Mouse (Mus musculus) olfactory bulb, adult 2 months (tissue): ENCODE measurements around the gene Igsf21. TPM values are rescaled to one million over a fixed set of nuclear protein-coding genes. Genes with fewer than 3 reads are reported as not detected.

Experiments used
- H3K27ac ChIP-seq: fragments of 200-500 bp; 2 replicates; pipeline ENCODE4 v1.5.1; 2012; ENCODE audit warnings: low read depth, low read length; ENCODE audit not compliant: insufficient read depth
- H3K4me1 ChIP-seq: fragments of 200-500 bp; 2 replicates; pipeline ENCODE4 v1.6.1; 2012; ENCODE audit warnings: low read length; ENCODE audit not compliant: control insufficient read depth, insufficient read depth
- H3K4me3 ChIP-seq: fragments of 200-500 bp; 2 replicates; pipeline ENCODE4 v1.5.1; 2012; ENCODE audit warnings: mild to moderate bottlenecking, low read depth, low read length, moderate library complexity; ENCODE audit not compliant: insufficient read depth
- CTCF ChIP-seq: fragments of 200-500 bp; IDR thresholded peaks from 2 replicates; pipeline ENCODE4 v1.5.1; 2012; ENCODE audit warnings: low read depth, mild to moderate bottlenecking, low read length, moderate library complexity; ENCODE audit not compliant: insufficient read depth
- POLR2A ChIP-seq: fragments of 200-500 bp; IDR thresholded peaks from 2 replicates; pipeline ENCODE4 v1.6.1; 2012; ENCODE audit warnings: mild to moderate bottlenecking, low read depth, low read length, moderate library complexity; ENCODE audit not compliant: insufficient read depth
- WGBS: fragments of 180-500 bp; shearing (Covaris S2); methylation state at CpG from one replicate; pipeline ENCODE4 v1.1.7; 2018; 5-methylcytosine and 5-hydroxymethylcytosine counted together
- polyA plus RNA-seq: library from polyadenylated mRNA; stranded (reverse); fragments of >200 nt; gene quantifications from 2 replicates; pipeline ENCODE4 v1.2.4, GENCODE M21; 2012; ENCODE audit warnings: low replicate concordance; ENCODE audit not compliant: missing spikeins, insufficient read depth, insufficient read length

The Igsf21 gene
- polyA plus RNA-seq, 1 experiment, result not detected

DNA sequence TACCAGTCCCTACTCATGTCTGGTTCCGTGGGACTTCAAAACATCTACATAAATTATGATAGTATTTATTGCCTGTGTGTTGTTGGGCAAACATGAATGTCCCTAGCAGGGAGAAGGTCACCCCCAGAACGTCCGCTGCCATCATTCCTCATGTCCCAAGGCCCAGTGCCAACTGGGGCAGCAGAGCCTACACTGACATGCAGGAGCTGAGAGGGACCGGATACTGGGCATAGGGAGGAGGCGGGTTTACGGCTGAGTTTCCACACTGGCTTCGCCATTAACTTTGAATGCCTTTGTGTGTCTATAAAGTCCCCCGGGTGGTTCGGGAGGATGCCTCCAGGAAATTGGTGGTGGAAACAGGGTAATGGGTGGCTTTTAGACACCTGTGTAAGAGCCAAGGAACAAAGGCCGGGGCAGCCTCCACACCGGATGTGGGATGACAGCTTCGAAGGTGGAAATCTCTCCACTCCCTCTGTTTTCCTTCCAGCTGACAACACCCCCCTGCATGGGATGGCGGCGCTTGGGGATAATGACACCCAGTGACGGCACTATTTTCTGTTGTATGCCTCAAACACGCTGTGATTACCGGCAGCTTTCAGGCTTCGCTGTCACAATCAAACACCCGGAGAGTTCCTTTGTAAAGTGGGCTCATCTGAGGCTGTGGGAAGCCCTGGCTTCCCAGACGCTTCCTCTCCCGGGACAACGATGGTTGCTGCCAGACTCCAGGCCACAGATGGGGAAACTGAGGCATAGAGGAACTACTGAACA, 26.1 kb downstream of the Igsf21 start:
- no peak overlapping the region for H3K27ac ChIP-seq
- peaks cover 59% of the 10 kb centered on the region for H3K4me1 ChIP-seq
- WGBS, result 46% methylated on average over 22 of the region's 22 CpGs
- TF ChIP-seq CTCF (no peak), POLR2A (no peak)
- no peak overlapping the region for H3K4me3 ChIP-seq

DNA sequence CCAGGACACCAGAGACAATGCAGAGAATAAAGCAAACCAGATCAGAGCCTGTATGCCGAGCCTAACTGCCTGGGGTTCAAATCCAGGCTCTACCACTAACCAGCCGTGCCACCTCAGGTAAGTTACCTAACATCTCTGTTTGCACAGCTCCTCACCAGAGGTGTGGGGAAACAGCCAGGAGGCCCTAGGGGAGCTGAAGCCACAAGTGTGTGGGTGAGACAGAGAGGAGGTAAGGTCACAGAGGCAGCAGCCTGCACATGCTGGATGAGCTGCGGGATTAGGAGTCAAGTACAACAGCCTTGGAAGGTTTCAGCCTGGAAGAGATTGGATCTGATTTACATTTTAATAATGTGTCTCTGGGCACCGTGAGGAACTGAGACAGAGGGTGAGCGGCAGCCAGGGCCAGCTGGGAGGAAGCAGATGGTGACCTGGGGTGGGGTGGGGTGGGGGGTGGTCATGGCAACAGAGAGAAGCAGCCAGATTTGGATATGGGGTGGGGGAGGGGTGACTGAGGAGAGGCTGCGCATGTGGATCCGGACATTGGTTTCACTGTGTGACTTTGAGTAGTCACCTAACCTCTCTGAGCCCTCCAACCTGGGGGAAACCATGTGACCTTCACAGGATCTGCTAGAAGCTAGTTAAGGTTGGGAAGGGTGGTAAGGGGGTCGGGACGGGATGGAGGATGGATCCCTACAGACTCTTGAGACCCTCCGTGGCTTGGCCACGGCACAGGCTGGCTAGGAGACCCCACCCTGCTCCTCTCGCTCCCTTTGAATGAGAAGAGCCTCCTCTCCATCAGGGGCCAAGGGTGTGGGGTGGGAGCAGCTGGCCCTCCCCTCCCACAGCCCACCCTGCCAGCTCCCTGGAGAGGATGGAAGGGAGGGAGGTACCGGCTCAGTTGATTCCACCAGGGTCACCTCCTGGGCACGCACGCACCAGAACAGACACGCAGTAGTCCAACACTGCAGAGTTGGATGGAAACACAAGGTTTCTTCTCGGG, 27.4 kb downstream of the Igsf21 start:
- Histone ChIP-seq H3K27ac (no peak overlapping the region), H3K4me3 (no peak overlapping the region), H3K4me1 (peaks cover 49% of the 10 kb centered on the region)
- WGBS, result 67% methylated on average over 17 of the region's 17 CpGs
- TF ChIP-seq POLR2A, result no peak
- no peak for TF ChIP-seq CTCF

DNA sequence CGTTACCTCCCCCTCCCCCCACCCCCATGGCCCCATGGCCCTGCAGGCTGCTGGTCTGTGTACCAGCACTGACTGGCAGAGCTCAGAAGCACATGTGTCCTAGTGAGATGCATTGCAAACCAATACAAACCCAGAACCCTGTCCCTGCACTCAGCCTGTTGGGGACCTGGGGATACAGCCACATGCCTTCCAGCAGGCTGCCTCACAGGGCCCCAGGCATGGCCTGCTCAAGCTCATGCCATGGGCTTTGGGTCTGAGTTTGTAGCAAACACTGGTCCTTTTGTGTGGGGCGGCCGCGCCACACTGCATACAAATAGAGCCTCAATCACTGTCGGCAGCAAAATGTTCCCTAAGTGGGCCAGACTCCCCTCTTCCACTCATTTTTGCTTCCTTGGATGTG, 28.2 kb downstream of the Igsf21 start:
- WGBS, result 67% methylated on average over 5 of the region's 5 CpGs
- Histone ChIP-seq H3K4me1 (peaks cover 50% of the 10 kb centered on the region), H3K27ac (no peak overlapping the region), H3K4me3 (no peak overlapping the region)
- TF ChIP-seq CTCF (no peak), POLR2A (no peak)

- WGBS, result 54% methylated on average over 8 of the region's 8 CpGs
- H3K4me3 ChIP-seq, result no peak overlapping the region
- H3K27ac ChIP-seq, result no peak overlapping the region
- H3K4me1 ChIP-seq, result peaks cover 45% of the 10 kb centered on the region
- no peak for TF ChIP-seq CTCF
- no peak for TF ChIP-seq POLR2A
These were observed 28.6 kb downstream of the Igsf21 start for GRCm38 (mm10) chr4:140217934-140218333.

DNA sequence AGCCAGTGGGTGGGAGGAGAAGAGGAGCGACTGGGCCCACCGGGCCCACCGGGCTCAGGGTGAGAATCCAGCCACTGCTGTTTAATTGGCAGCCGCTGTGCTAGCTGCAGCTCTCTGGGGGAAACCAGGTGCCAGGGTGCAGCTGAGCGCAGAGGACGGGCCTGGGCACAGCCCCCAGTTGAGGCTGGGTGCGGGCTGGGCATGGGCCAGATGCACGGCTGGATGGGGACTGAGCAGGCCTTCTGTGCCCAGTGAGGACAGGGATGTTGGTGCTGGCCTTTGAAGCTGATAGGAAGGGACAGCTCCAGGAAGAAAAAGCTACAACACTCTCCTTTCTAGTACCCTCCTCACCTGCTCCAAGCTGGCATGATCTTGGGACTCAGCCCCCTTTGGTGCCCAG, 30.5 kb downstream of the Igsf21 start:
- 76% methylated on average over 8 of the region's 8 CpGs for WGBS
- H3K27ac ChIP-seq, result no peak overlapping the region
- no peak overlapping the region for H3K4me3 ChIP-seq
- no peak for TF ChIP-seq CTCF
- no peak for TF ChIP-seq POLR2A
- H3K4me1 ChIP-seq, result peaks cover 38% of the 10 kb centered on the region

DNA sequence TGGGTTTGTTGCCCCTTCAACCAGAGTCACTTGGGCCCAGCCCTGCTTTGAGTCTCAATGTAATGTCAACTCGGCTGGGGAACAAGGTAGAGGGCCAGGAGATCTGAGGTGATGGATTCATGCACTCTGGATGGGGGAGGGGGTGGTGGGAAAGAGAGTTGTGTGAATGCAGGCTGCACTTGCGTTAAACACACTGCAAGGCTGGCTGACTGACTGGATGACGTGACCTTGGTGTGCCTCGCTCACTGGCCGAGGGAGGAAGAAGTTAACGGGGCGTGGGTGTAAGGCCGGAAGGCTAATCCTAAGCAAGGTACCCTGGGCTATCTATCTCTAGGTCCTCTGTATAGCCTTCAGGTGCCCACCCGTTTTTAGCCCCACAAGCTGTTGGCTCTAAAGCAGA, 31.4 kb downstream of the Igsf21 start:
- no peak overlapping the region for H3K4me3 ChIP-seq
- TF ChIP-seq POLR2A (no peak), CTCF (no peak)
- 86% methylated on average over 9 of the region's 9 CpGs for WGBS
- peaks cover 30% of the 10 kb centered on the region for H3K4me1 ChIP-seq
- H3K27ac ChIP-seq, result no peak overlapping the region

DNA sequence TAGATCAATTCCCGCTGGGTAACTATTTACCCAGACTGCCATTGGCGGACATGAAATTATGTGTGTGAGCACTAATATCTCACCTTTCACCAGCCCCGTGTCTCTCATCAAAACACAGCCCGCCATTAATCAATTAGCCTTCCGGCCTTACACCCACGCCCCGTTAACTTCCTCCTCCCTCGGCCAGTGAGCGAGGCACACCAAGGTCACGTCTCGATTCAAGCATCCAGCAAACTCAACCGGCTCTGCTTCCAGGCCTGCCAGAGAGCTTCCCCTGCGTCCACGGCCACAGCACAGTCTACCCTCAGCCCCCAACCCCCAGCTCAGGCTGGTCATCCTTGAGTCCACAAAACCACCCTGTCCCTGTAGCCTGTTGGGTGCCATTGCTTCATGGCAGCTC, 32.2 kb downstream of the Igsf21 start:
- Histone ChIP-seq H3K27ac (no peak overlapping the region), H3K4me1 (peaks cover 23% of the 10 kb centered on the region), H3K4me3 (no peak overlapping the region)
- 76% methylated on average over 14 of the region's 14 CpGs for WGBS
- TF ChIP-seq CTCF (no peak), POLR2A (no peak)

DNA sequence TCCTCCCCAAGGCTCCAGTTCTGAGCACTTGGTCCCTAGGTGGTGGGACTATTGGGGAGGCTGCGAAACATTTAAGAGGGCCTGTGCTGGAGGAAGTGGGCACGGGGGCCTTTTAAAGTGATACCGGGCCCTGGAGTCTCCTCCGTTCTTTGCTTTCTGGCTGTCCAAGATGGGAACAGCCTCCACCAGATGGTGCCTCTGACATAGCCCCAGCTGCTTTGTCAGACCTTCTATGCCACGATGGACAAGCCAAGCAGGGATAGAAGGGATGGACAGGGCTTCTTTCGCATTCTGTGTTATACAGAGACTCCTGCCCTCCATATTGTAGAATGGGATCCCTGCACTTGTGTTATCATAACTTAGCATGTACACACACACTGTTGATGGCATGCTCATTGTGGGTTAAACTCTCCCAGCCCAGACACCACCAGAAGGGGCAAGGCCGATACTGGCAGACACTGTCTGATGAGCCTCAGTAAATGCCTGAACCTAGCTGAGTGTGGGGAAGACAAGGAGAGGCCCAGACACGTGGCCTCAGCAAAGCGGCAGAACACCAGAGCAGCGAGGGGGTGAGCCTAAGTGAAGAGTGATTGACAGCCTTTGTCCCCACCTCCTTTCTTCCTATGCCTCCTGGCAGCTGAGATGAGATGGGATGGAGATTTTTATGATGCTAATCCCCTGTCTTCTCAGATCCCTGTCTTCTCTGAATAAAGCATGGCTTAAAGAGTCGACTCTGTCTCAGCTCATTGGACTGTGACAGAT, 36.3 kb downstream of the Igsf21 start:
- peaks cover 16% of the 10 kb centered on the region for H3K4me1 ChIP-seq
- WGBS, result 70% methylated on average over 11 of the region's 11 CpGs
- TF ChIP-seq CTCF (no peak), POLR2A (no peak)
- H3K27ac ChIP-seq, result no peak overlapping the region
- no peak overlapping the region for H3K4me3 ChIP-seq
